Mouse (Mus musculus) retina, embryonic 14.5 days (tissue): ENCODE results near the gene Efcab3.
A peak's percentile ranks its signal among the peaks of the same experiment; 100 is the strongest.
"Not testable (repeated sequence)": the region's sequence is repeated elsewhere in the genome, so short reads cannot be mapped to it uniquely, and the experiment has no call there.

ENCODE experiments used
- DNase-seq: peaks from one replicate; pipeline ENCODE4 v3.0.0-alpha.2; 2015; ENCODE audit warnings: low spot score

Gene Efcab3

DNA sequence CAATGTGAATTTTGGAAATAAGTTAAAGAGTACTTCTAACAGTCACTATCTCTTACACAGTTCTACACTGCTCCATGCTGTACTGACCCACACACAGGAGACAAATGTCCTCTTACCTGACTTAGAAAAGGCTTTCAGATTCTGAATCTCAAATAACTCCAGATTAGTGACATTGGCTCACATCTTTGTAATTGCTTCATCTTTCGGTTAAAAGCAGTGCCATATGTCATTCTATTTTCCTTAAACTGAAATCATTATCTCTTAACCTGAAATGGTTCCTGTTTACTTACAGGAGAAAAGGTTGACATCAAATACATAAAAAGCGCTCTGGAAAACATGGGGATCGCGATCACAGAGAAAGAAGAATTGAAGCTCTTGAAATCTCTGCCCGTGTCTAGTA, at the start of gene Efcab3:
Efcab3 (plus strand) TSS at position 301 of the 400 bp plus-strand sequence.
- no peak for DNase-seq

DNA sequence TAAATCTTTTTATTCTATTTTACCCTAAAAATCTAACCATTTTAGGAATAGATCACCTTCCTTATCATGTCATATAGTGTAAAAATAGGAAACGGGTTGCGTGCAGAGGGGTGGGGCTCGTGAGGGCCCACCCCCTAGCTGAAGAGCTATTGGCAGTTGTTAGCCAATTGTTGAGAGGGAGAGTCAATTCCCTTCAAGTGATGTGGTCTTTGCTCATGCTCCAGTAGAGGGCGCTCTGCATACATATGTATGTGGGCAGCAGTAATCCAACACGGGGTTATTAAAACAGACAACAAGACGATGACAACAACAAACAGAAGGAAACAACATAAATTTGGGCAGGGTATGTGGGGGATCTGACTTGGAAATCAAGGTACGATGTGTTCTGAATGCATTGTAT, 42.3 kb upstream of the Efcab3 start:
- peak; percentile 29 for DNase-seq

DNA sequence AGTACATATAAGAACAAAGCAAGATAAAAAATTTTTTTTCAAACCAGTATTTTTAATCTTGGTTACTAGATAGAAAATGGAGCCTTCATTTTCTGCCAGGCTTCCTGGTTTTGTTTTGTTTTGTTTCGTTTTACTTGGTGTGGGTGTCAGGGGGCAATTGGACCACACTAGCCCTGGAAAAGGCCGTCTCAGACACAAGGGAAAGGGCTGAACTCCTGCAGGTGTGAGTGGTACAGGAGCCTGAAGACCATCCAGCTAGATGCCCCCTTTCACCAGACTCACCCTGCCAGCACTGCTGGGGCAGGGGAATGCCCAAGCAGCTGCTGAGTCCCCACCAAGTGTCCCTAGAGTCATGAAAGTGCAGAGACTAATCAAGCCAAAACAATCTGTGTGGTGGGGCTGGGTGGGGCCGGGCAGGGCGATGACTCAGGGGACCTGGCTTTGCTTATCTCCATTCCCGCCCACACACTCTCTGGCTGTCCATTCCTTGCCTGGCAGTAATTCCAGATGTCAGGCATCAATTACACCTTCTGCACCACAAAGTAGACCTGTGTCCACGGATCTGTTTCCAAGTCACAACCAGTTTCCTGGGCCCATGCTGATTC, 34.5 kb upstream of the Efcab3 start:
- DNase-seq, result no peak

DNA sequence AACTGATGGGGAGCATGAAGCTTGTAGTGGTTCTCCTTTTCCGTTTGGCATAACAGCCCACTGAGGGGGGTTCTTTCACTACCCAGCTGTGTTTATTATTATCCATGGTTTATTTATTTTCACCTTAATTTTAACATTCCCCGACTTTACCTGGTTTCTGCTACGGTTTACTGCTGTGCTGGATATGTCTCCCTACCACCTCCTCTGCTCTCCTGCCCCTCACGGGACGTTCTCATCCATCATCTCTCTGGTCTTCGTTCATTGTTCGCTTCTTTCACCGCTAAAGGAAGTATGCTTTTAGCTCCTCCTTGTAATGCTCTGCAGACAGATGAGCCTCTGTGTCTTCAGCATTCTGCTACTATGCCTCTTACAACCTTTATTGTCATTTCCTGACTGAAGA, 33.9 kb upstream of the Efcab3 start:
- no peak for DNase-seq

DNA sequence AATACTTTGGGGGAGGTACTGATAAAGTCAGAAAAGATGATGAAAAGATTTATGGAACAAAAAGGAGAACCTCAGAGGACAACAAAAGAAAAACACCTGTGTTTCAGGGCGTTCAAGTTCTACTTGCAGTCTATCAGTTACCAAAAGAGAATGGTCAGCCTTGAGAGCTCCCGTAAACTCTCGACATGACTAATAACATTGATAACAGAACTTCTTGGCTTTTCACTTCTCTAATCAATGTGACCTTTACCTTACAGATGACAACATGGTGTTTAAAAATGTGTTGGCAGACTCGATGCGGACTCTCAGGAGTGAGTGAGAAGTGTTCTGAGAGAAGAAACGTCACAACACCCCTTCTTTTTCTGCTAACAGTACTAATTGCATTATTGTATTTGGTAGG, 33.2 kb upstream of the Efcab3 start:
- no peak for DNase-seq

DNA sequence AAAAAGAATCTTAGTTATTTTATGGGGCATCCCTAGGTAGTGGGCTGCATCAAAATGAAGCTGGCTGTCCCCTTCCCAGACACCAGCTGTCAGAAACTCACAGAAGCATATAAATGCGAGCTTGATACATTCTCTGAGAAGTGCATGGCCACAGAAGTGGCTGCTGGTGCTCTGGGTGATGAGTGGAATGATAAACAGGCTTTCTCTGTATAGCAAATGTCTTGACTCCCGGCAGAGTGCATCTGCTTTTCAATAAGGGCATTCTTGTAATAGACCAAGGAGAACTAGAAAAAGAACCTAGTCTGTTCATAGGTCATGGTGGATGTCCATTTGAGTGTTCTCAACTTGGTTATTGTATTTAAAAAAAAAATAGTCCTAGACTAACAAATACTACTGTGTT, 32.3 kb upstream of the Efcab3 start:
- DNase-seq, result no peak

DNA sequence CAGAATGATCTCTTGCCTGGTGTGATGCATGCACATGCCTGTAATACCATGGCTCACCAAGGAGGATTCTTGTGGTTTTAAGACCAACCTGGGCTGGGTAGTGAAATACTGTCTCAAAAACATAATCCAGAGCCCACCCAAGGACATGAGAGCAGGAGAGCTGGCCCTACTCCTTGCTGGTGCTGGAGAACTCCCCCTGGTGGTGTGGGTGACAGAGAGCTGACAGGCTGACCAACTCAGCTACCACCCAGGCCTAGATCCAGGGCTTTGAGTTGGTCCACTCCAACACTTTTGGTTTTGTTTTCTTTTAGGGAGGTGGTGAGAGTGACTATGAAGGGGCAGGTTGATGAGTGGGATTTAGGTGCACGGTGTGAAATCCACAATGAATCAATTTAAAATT, 28.3 kb upstream of the Efcab3 start:
- no peak for DNase-seq

DNA sequence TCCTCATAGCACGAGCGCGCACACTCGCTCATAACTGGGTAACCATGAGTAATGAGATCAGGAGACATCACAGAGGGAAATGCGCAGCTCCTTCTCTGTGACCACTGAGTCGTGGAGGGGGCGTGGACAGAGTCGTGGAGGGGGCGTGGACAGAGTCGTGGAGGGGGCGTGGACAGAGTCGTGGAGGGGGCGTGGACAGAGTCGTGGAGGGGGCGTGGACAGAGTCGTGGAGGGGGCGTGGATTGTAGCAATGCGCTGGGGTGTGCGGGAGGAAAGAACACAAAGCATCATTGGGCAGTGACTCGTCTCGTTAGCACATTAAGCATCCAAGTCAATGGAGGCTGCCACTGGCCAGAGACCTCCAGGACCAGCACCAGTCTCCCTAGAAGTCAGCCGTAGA, 49.1 kb downstream of the Efcab3 start:
- not testable (repeated sequence) for DNase-seq

DNA sequence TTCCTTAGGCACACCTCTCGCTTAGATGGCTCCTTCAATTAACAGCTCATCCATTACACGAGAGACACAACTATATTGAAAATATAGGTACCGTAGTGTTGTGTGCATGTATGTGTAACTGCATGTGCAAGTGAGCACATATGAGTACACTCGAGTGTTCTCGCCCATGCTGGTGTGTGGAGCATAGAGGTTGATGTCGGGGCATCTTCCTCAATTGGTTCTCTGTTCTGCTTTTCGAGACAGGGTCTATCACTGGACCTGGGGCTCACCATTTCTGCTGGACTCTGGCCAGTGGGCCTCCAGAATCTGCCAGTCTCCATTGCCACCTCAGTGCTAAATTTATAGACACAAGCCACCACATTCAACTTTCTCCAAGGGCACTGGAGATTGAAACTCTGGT, 54.4 kb downstream of the Efcab3 start:
- no peak for DNase-seq

DNA sequence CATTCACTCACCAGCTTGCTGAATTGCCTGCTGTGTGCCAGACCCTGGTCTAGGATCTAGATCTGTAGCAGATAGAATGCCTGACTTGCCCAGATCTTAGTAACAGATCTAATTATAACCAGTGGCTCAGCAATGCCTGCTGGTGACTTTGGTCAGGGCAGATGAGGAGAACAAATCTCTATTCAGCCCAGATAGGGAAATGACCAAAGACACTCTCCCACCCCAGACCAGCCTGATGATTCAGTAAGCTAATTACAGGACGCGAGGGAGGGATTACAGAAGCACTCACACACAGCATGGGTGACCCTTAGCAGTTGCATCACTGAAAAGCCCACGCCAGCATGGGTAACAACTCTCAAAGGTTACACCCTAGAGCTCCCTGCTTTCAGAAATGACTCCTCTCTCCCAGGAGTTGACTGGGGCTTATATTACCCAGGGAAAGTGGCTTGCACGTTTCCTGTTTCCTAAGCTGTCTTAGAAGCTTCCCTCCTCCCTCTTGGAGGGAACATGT, 57.2 kb downstream of the Efcab3 start:
- DNase-seq, result no peak

DNA sequence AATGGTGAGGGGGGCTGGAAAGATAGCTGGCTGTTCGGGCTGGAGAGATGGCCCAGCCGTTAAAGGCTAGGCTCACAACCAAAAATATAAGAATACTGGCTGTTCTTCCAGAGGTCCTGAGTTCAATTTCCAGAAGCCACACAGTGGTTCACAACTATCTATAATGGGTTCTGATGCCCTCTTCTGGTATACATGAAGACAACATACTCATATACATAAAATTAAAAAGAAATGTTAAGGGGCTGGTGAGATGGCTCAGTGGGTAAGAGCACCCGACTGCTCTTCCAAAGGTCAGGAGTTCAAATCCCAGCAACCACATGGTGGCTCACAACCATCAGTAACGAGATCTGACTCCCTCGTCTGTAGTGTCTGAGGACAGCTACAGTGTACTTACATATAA, 58.4 kb downstream of the Efcab3 start:
- not testable (repeated sequence) for DNase-seq

DNA sequence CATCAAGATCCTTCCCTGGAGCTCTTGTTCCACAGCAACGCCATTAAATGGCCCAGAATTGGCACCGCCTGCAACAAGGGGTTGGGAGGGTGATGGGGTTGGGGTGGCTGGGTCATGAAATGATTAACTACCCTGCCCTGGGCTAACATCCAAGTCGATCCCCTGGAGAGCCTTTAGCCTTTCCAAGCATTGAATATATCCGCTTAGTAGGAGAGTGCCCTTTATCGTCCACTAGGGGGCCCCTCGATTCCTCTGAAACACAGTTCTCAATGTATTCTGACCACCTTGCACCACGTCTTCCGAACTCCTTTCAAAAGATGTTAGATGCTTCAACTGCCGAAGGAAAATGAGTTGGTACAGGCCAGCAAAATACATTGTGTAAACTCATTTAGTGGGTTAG, 60.6 kb downstream of the Efcab3 start:
- peak; percentile 82 for DNase-seq

DNA sequence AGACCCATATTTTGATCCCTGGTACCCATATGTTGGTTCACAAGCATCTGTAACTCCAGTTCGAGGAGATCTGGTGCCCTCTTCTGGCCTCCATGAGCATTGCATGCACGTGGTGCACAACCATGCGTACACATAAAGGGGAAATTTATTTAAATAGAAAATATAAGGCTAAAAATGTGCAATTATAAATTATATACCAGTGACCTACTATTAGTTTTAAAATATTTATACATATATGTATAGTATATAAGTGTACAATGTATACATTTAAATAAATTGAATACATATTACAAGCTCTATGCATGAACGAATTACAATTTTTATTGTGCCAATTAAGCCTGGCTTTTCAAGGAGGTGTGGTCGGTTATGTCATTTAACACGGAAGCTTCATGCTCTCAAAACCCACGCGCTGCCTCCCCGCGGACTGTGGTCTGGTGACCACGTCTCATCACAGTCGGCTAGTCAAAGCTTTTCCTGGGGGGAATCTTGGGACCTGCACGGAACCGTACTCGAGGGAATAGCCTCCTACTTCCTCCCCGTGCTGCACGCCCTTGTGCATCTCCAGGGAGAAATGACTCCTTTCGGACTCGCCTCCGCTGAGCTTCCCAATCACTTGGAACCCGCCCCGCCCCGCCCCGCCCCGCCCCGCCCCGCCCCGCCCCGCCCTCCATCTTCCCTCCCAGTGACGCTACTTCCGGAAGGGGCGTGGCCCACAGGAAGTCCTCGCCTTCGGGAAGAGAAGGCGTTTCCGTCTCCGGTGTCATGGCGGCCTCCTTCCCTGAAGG, 62.5 kb downstream of the Efcab3 start, which contains the start of gene Mettl2:
Mettl2 (plus strand) TSS at position 691 of the 785 bp plus-strand sequence.
- DNase-seq, result peak; percentile 86

DNA sequence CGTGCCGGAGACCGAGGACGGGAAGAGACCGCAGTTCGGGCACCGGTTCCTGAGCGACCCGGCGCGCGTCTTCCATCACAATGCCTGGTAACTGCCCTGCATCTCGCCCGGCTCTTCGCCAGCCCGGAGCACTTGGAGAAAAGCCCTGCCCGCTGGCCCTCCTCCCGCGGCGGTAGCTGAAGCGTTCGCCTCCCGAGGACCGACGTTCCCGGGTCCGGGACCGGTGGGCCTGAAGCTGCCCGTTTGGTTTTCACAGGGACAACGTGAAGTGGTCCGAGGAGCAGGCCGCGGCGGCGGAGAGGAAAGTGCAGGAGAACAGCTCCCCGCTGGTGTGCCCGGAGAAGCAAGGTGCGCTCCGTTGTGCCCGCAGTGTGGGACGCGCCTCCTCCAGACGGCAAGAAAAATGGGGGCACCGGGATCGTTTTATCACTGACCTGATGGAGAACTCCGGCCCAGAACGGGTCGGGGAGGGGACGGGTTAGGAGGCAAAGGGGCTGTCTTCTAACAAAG, 63.2 kb downstream of the Efcab3 start:
- no peak for DNase-seq

DNA sequence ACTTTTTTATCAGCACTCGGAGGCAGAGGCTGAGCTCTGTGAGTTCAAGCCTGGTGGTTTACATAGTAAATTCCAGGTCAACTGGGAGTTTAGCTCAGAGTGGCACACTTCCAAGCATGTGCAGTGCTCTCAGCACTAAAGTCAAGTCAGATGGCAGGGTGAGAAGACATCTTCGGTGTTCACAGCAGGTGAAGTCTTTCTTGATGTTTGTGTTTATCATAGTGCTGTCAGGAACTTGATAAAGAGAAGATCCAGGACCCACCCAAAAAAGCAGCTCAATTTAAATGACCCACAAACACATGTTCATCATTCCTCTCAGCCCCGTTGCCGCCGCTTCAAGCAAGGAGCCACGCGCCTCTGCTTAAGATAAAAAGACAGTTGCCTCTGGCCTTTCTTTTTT, 72.3 kb downstream of the Efcab3 start:
- DNase-seq, result no peak

DNA sequence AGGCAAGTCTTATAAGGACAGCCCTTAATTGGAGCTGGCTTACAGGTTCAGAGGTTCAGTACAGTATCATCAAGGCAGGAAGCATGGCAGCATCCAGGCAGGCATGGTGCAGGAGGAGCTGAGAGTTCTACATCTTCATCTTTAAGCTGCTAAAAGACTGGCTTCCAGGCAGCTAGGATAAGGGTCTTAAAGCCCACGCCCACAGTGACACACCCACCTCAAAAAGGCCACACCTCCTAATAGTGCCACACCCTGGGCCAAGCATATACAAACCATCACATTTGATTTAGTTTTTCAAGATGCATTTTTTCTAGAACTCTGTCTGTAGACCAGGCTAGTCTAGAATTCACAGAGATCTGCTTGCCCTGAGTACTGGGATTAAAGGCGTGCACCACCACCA, 73.9 kb downstream of the Efcab3 start:
- not testable (repeated sequence) for DNase-seq

DNA sequence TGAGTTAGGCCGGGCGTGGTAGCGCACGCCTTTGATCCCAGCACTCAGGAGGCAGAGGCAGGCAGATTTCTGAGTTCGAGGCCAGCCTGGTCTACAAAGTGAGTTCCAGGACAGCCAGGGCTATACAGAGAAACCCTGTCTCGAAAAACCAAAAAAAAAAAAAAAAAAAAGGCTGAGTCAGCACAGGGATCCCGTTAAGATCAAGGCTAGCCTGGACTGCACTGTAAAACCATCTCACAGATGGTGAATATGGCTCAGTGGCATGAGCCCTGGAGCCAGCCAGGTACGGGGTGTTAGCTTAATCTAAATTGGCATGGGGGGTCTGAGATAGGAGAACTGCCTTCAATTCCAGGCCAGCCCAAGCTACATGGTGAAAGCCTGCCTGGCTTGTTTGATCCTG, 77.1 kb downstream of the Efcab3 start:
- DNase-seq, result not testable (repeated sequence)

DNA sequence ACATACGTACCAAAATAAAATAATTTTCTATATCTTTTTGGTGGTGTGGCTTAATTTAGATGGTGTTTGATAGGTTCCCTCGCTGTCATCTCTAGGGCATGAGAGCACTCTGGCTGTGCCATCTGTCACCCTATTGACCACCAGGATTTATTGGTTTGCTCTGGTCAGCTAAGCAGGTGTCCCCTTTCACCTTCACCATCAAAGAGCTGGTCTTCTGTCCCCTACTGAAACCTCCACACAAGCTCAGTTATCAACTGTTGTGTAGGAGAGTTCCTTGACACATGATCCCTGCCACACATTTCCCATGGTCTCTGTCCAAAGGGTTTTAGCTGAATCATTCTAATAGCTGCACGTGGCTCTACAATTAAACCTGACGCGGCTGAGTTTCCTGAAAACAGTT, 77.7 kb downstream of the Efcab3 start:
- DNase-seq, result no peak

DNA sequence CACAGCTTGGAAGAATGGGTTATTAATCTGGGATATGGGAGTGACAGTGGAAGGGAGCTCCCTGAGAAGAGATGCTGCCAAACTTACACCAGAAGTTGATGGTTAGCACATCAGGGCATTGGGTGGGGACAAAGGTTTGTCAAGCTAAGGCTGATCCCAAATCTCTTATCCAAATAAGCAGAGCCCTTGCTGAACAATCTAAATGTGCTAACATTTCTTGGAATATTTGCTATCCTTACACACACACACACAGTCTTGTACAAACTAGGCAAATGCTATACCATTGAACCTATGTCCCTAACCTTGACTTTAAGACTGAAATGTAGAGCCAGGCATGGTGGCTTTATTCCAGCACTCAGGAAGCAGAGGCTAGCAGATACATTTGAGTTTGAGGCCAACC, 80.2 kb downstream of the Efcab3 start:
- no peak for DNase-seq

DNA sequence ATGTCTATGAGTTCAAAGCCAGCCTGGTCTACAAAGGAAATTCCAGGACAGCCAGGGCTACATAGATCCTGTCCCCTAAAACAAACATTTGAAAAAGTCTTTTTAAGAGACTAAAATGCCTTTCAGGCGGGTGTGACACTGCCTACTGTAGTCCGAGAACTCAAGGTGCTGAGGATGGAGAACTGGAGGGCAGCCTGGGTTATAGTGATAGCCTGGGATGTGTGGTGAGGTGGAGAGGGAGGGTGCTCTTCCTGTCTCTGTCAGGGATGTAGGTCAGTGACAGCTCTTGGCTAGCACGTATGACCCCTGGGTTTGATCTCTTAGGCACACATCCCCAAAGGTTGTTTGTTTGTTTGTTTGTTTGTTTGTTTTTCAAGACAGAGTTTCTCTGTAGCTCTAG, 80.7 kb downstream of the Efcab3 start:
- DNase-seq, result no peak

DNA sequence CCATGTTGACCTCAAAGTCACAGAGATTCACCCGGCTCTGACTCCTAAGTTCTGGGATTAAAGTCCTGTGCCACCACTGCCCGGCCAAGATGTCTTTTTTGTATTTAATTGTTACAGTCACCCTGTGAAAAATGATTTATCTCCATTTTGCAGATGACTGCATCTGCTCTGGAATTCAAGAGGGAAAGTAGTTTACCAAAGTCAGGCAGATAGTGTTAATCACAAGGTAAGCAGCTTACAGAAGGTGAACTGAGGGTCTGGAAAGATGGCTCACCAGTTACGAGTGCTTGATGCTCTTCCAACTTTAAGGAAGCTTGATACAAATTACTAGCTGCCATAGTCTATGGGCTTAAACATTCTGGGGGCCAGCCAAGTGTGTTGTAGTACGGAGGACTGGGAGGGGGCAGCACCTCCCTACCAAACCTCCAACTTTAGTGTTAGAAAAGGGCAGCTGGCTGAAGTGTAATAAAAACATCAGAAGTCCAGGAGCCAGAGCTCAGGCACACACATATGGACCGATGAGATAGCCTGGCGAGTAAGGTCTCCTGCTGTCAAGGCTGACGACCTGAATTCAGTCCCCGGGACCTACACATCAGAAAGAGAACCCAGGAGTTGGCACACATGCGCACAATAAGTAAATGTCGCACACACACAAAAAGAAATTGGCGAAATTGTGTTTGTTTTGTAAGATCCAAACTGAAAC, 81.3 kb downstream of the Efcab3 start:
- no peak for DNase-seq

DNA sequence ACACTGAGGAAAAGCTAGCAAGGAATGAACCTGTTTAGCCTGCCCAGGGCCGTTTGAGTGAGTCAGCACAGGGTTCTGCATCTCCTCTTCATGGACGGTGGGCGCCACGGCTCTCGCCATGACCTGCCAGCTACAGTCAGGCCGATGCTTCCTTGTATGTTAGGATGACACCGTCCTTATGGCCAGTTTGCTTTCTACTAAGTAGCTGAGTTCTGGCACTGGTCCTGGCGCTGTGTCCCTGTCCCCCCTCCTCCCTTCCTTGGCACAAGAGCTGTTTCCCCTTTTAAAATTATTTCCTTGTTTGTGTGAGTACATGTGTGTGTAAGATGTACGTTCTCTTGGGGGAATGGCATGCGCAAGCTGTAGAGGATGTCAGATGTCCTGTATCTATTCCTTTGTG, 81.8 kb downstream of the Efcab3 start:
- DNase-seq, result no peak

DNA sequence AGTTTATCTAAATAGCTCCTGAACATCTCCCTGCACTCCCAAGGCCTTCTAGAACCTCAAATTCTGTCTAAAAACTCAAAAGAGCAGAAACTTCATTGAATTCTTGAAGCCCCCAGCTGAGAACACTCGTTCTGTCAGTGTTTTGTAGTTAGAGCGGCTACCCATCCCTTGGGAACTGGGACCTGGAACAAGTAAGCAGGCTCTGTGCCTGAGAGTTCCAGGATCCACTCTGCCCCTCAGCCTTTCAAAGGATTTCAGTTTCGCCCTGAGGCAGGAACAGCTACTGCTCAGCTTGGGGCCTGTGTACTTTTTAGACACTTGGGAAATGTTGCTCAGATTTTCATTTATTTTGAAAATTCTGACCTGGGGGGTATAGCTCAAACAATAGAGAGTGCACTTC, 83.2 kb downstream of the Efcab3 start, which contains the start of gene Gm10842:
Gm10842 (plus strand) TSS at position 301 of the 400 bp plus-strand sequence.
- DNase-seq, result no peak
